Mouse (Mus musculus) forebrain, embryonic 11.5 days (tissue): ENCODE data around the gene Slc38a5. TPM values are rescaled to one million over a fixed set of nuclear protein-coding genes. Genes with fewer than 3 reads are reported as not detected.
"Not testable (repeated sequence)": the region's sequence is repeated elsewhere in the genome, so short reads cannot be mapped to it uniquely, and the experiment has no call there.

Experiments
- ATAC-seq: fragments of 200-750 bp; cut with Nextera tagmentation; replicated peaks from 2 replicates; pipeline ENCODE4 v1.8.0; 2017; ENCODE audit warnings: moderate TSS enrichment; ENCODE audit not compliant: low FRiP score
- DNase-seq: peaks from one replicate; pipeline ENCODE4 v3.0.0-alpha.2; 2017; ENCODE audit warnings: low spot score
- H3K27ac ChIP-seq: fragments of 300-500 bp; sonication (generic); 2 replicates; pipeline ENCODE4 v1.5.1; 2014; ENCODE audit warnings: low read depth, low read length
- H3K27me3 ChIP-seq: fragments of 300-500 bp; sonication (generic); 2 replicates; pipeline ENCODE4 v1.6.1; 2014; ENCODE audit warnings: mild to moderate bottlenecking, low read length, mixed read lengths; ENCODE audit not compliant: control insufficient read depth, insufficient read depth
- H3K36me3 ChIP-seq: fragments of 300-500 bp; sonication (generic); 2 replicates; pipeline ENCODE4 v1.6.1; 2014; ENCODE audit warnings: mild to moderate bottlenecking, low read length, moderate library complexity, mixed read lengths; ENCODE audit not compliant: control insufficient read depth, insufficient read depth
- H3K4me1 ChIP-seq: fragments of 300-500 bp; sonication (generic); replicated peaks from 2 replicates; pipeline ENCODE4 v1.6.1; 2014; ENCODE audit warnings: low read length, mixed read lengths; ENCODE audit not compliant: control insufficient read depth, insufficient read depth
- H3K4me2 ChIP-seq: fragments of 300-500 bp; sonication (generic); 2 replicates; pipeline ENCODE4 v1.6.1; 2014; ENCODE audit warnings: low read depth, mild to moderate bottlenecking, low read length, moderate library complexity, mixed read lengths; ENCODE audit not compliant: severe bottlenecking
- H3K4me3 ChIP-seq: fragments of 300-500 bp; sonication (generic); 2 replicates; pipeline ENCODE4 v1.5.1; 2014; ENCODE audit warnings: low read depth, low read length
- H3K9ac ChIP-seq: fragments of 300-500 bp; sonication (generic); 2 replicates; pipeline ENCODE4 v1.6.1; 2014; ENCODE audit warnings: low read length
- H3K9me3 ChIP-seq: fragments of 300-500 bp; sonication (generic); 2 replicates; pipeline ENCODE4 v1.6.1; 2016; ENCODE audit warnings: low read length, mixed read lengths; ENCODE audit not compliant: control insufficient read depth
- WGBS: fragments of 180-500 bp; shearing (Covaris S2); extraction: QIAGEN DNeasy Blood & Tissue Kit; methylation state at CpG from one replicate; pipeline ENCODE4 v1.1.7; 2014; 5-methylcytosine and 5-hydroxymethylcytosine counted together
- polyA plus RNA-seq: library from polyadenylated mRNA; unstranded; fragments of >200 nt; fragmentation: Nextera tagmentation; extraction: Ambion mirVana; gene quantifications from 2 replicates; pipeline ENCODE4 v1.2.1, GENCODE M21; 2014

Slc38a5 gene
- polyA plus RNA-seq, 1 experiment from 2014 or later: 5.4 TPM

DNA sequence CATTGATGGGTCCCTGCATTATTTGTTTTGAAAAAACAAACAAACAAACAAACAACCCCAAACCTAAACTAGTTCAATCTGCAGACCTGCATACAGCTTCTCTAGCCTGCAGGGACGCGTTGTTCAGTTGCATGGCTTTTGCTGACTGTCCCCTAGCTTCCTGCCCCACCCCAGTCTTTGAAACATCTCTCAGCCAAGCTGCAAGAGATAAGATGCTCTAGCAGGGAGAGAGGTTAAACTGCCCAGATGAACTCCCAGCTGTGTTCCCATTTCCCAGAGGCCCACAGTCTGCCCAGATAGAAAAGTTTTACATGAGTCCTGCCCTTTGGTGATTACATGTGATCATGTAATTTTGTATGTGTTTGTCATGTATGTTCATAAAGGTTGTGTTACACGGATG, 6.7 kb upstream of the Slc38a5 start:
- no peaks in the 10 kb centered on the region for H3K27me3 ChIP-seq
- no peaks in the 10 kb centered on the region for H3K9me3 ChIP-seq
- H3K9ac ChIP-seq: no peak overlapping the region
- H3K4me3 ChIP-seq: no peak overlapping the region
- DNase-seq: no peak
- no peaks in the 10 kb centered on the region for H3K4me1 ChIP-seq
- H3K4me2 ChIP-seq: no peak overlapping the region
- H3K36me3 ChIP-seq: no peaks in the 10 kb centered on the region
- no peak for ATAC-seq
- 93% methylated on average over 3 of the region's 3 CpGs for WGBS
- H3K27ac ChIP-seq: no peak overlapping the region

DNA sequence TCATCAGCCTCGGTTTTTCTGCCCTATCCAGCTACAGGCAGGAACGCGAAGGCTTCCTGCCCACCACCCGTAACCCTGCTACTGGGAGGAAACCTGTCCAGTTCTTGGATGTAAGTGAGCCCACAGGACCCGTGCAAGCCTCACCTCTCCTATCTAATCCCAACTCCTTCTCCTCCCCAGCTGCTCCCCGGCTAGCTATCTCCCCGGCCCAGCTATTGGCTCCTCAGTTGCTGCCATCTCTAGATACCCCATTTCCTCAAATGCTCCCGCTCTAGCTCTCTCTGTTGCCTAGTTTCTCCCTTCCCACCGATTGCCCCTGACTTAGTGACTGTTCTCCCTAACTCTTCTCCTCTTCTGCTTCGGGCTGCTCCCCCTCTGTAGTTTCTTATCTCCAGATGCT, 1.1 kb downstream of the Slc38a5 start:
- DNase-seq: no peak
- H3K4me1 ChIP-seq: no peaks in the 10 kb centered on the region
- no peaks in the 10 kb centered on the region for H3K9me3 ChIP-seq
- ATAC-seq: no peak
- H3K27ac ChIP-seq: no peak overlapping the region
- 30% methylated on average over 10 of the region's 10 CpGs for WGBS
- H3K36me3 ChIP-seq: no peaks in the 10 kb centered on the region
- H3K9ac ChIP-seq: no peak overlapping the region
- H3K4me3 ChIP-seq: no peak overlapping the region
- no peaks in the 10 kb centered on the region for H3K27me3 ChIP-seq
- H3K4me2 ChIP-seq: 0 out of 2 replicates have a peak overlapping the region, but pooled peaks have one; percentile 11

DNA sequence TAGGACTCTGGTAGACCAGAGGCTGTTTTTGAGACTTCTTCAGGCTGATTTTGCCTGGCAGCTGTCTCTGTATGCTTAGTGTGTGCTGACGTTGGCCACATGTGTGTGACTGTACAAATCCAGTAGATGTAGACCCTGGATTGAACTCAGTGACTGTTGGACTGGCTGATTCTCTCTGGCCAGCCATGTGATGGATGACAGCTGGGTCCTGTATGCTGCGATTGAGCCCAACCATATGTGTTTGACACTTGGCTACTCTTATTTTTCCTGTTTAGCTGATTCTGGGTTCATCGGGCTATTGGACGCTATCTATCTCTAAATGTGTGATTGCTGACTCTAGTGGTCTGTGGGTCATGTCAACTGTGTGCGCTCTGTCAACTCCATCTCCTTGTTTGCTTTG, 3.1 kb downstream of the Slc38a5 start:
- H3K9ac ChIP-seq: no peak overlapping the region
- 97% methylated on average over 5 of the region's 5 CpGs for WGBS
- no peak overlapping the region for H3K27ac ChIP-seq
- H3K4me3 ChIP-seq: no peak overlapping the region
- H3K4me2 ChIP-seq: no peak overlapping the region
- no peaks in the 10 kb centered on the region for H3K9me3 ChIP-seq
- no peaks in the 10 kb centered on the region for H3K4me1 ChIP-seq
- DNase-seq (no peak), ATAC-seq (no peak)
- H3K36me3 ChIP-seq: no peaks in the 10 kb centered on the region
- H3K27me3 ChIP-seq: no peaks in the 10 kb centered on the region

DNA sequence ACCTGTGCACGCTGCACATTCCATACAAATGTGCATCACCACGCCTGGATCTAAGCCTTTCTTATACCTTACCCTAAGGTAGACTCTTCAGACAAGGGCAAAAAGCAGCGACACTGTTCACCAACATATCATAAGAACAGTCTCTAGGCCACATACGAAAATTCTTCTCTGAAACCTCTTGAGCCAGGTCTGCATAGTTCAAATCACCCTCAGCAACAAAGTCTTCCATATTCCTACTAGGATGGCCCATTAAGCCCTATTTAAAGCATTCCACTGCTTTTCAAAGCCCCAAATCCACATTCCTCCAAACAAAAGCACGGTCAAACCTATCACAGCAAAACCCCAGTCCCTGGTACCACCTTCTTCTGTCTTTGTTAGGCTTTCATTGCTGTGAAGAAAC, 17.7 kb downstream of the Slc38a5 start:
- WGBS: 75% methylated on average over 5 of the region's 5 CpGs

DNA sequence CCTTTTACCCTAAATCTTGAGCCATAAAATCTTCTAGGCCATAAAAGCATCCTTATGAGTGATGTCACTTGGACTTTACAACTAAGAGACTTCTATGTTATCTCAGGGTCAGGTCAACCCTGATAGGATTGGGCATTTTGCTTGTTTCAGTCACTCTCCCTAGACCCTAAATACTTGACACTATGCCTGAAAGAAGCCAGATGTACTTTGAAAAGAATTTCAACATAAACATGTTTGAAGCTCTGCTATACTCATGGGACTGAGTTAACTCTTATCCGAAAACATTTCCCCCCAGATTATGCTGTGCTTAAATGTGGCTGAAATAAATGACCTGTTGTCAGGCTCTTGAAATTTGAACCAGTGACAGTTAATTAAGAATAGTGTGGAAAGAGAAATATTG, 38.4 kb downstream of the Slc38a5 start:
- Histone ChIP-seq H3K4me1 (no peaks in the 10 kb centered on the region), H3K27ac (no peak overlapping the region), H3K27me3 (no peaks in the 10 kb centered on the region), H3K4me2 (no peak overlapping the region), H3K9me3 (no peaks in the 10 kb centered on the region), H3K4me3 (no peak overlapping the region), H3K9ac (no peak overlapping the region), H3K36me3 (no peaks in the 10 kb centered on the region)
- 100% methylated on average over 1 of the region's 1 CpGs for WGBS
- no peak for DNase-seq
- no peak for ATAC-seq

More for the DNA sequence above, 17.7 kb downstream of the Slc38a5 start:
- H3K9me3 ChIP-seq: no peaks in the 10 kb centered on the region
- no peak overlapping the region for H3K27ac ChIP-seq
- no peak overlapping the region for H3K4me3 ChIP-seq
- ATAC-seq: no peak
- no peaks in the 10 kb centered on the region for H3K36me3 ChIP-seq
- no peak overlapping the region for H3K4me2 ChIP-seq
- no peaks in the 10 kb centered on the region for H3K27me3 ChIP-seq
- no peak overlapping the region for H3K9ac ChIP-seq
- H3K4me1 ChIP-seq: no peaks in the 10 kb centered on the region
- no peak for DNase-seq

DNA sequence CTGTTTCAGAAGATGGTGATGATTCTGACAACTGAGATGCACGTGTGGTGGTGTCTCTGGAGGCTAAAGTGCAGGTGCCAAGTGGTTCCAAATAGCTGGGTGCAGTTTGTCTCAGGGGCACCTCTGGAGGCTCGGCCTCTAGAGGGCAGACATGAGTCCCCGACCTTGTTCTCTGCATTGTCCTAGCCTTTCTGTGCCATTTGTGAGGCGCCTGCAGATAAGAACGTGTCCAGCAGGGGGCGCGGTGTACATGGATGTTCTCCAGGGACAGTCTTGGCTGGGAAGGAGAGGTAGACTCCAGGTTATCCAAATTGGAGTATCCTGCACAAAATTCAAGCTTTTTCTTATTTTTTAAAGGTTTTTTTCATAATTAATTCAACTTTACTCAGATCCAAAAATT, 44.0 kb downstream of the Slc38a5 start:
- not testable (repeated sequence) for H3K4me1 ChIP-seq, H3K4me3 ChIP-seq, H3K27ac ChIP-seq, H3K27me3 ChIP-seq, H3K36me3 ChIP-seq, H3K4me2 ChIP-seq, H3K9me3 ChIP-seq, H3K9ac ChIP-seq, ATAC-seq
- WGBS: 14% methylated on average over 7 of the region's 7 CpGs
- DNase-seq: peak; percentile 56

- H3K27me3 ChIP-seq: no peaks in the 10 kb centered on the region
- H3K4me2 ChIP-seq: no peak within 1 kb of the TSS
- ATAC-seq (no peak), DNase-seq (no peak)
- H3K4me1 ChIP-seq: no peaks in the 10 kb centered on the region
- H3K9ac ChIP-seq: no peak within 1 kb of the TSS
- no peak within 1 kb of the TSS for H3K27ac ChIP-seq
- peaks cover 2% of the 10 kb centered on the region; the same call in 1 of the 2 replicates for H3K9me3 ChIP-seq
- 70% methylated on average over 2 of the region's 2 CpGs for WGBS
- H3K4me3 ChIP-seq: no peak within 1 kb of the TSS
- no peaks in the 10 kb centered on the region for H3K36me3 ChIP-seq
These were observed 56.2 kb downstream of the Slc38a5 start, which contains the start of gene Ssxb10 for GRCm38 (mm10) chrX:8327124-8327523. TSS of gene Ssxb10 (plus strand) at chrX:8327424.

Other genes with a start within 250 kb of the Slc38a5 start
- gene Suv39h1, start 196.4 kb upstream of the Slc38a5 start, polyA plus RNA-seq: 96.1 and 99.7 TPM in 2 replicates
- gene Was, start 180.6 kb upstream of the Slc38a5 start, polyA plus RNA-seq: 0.12 and 0.51 TPM in 2 replicates
- gene Wdr13, start 138.2 kb upstream of the Slc38a5 start, polyA plus RNA-seq: 26.6 and 27.4 TPM in 2 replicates
- 466 and 494 TPM in 2 replicates for gene Rbm3, start 125.3 kb upstream of the Slc38a5 start, polyA plus RNA-seq
- gene Tbc1d25, start 95.0 kb upstream of the Slc38a5 start, polyA plus RNA-seq: 13.5 and 13.9 TPM in 2 replicates
- 24.5 and 25.2 TPM in 2 replicates for gene Ebp, start 77.6 kb upstream of the Slc38a5 start, polyA plus RNA-seq
- 13.6 and 14.5 TPM in 2 replicates for gene Porcn, start 64.6 kb upstream of the Slc38a5 start, polyA plus RNA-seq
- 40.4 and 47.1 TPM in 2 replicates for gene Ftsj1, start 18.7 kb upstream of the Slc38a5 start, polyA plus RNA-seq
- not detected in 2 replicates for gene Ssxb10, start 56.3 kb downstream of the Slc38a5 start, polyA plus RNA-seq
- not detected in 2 replicates for gene Ssxb9, start 95.8 kb downstream of the Slc38a5 start, polyA plus RNA-seq
- gene Ssxb1, start 142.2 kb downstream of the Slc38a5 start, polyA plus RNA-seq: not detected in 2 replicates
- not detected in 2 replicates for gene Ssxb2, start 190.6 kb downstream of the Slc38a5 start, polyA plus RNA-seq